Mouse (Mus musculus) intestine, embryonic 16.5 days (tissue): ENCODE measurements around the gene Ugcg. TPM values are rescaled to one million over a fixed set of nuclear protein-coding genes. Genes with fewer than 3 reads are reported as not detected.
A peak's percentile ranks its signal among the peaks of the same experiment; 100 is the strongest.

Source experiments
- ATAC-seq: fragments of 200-750 bp; cut with Nextera tagmentation; 2 replicates; pipeline ENCODE4 v1.8.0; 2017; ENCODE audit warnings: moderate TSS enrichment, moderate library complexity
- H3K27ac ChIP-seq: fragments of 300-500 bp; sonication (generic); 2 replicates; pipeline ENCODE4 v1.5.1; 2014; ENCODE audit warnings: mild to moderate bottlenecking, low read length
- H3K27me3 ChIP-seq: fragments of 300-500 bp; sonication (generic); replicated peaks from 2 replicates; pipeline ENCODE4 v1.6.1; 2014; ENCODE audit warnings: low read length, control low read depth, mixed read lengths; ENCODE audit not compliant: control insufficient read depth, insufficient read depth
- H3K36me3 ChIP-seq: fragments of 300-500 bp; sonication (generic); 2 replicates; pipeline ENCODE4 v1.6.1; 2014; ENCODE audit warnings: low read length, control low read depth; ENCODE audit not compliant: control insufficient read depth, insufficient read depth
- H3K4me1 ChIP-seq: fragments of 300-500 bp; sonication (generic); 2 replicates; pipeline ENCODE4 v1.6.1; 2014; ENCODE audit warnings: low read length, control low read depth, mixed read lengths; ENCODE audit not compliant: control insufficient read depth, insufficient read depth
- H3K4me2 ChIP-seq: fragments of 300-500 bp; sonication (generic); 2 replicates; pipeline ENCODE4 v1.6.1; 2014; ENCODE audit warnings: low read depth, low read length, control low read depth
- H3K4me3 ChIP-seq: fragments of 300-500 bp; sonication (generic); 2 replicates; pipeline ENCODE4 v1.5.1; 2014; ENCODE audit warnings: mild to moderate bottlenecking, low read length
- H3K9ac ChIP-seq: fragments of 300-500 bp; sonication (generic); 2 replicates; pipeline ENCODE4 v1.6.1; 2014; ENCODE audit warnings: low read depth, low read length
- H3K9me3 ChIP-seq: fragments of 300-500 bp; sonication (generic); 2 replicates; pipeline ENCODE4 v1.6.1; 2016; ENCODE audit warnings: low read length, control low read depth; ENCODE audit not compliant: control insufficient read depth
- WGBS: fragments of 180-500 bp; shearing (Covaris S2); extraction: QIAGEN DNeasy Blood & Tissue Kit; methylation state at CpG from one replicate; pipeline ENCODE4 v1.1.7; 2014; 5-methylcytosine and 5-hydroxymethylcytosine counted together
- polyA plus RNA-seq: library from polyadenylated mRNA; unstranded; fragments of >200 nt; fragmentation: Nextera tagmentation; extraction: Ambion mirVana; gene quantifications from 2 replicates; pipeline ENCODE4 v1.2.1, GENCODE M21; 2015

Ugcg gene
- polyA plus RNA-seq = 6.9 and 7.8 TPM in 2 replicates

- under 1% methylated on average over 61 of the region's 99 CpGs for WGBS
- Histone ChIP-seq H3K9ac (peak within 1 kb of the TSS; percentile 99), H3K4me3 (peak within 1 kb of the TSS; percentile 95), H3K9me3 (no peaks in the 10 kb centered on the region), H3K4me2 (peak within 1 kb of the TSS; percentile 82), H3K36me3 (no peaks in the 10 kb centered on the region), H3K27me3 (no peaks in the 10 kb centered on the region), H3K27ac (peak within 1 kb of the TSS; percentile 93), H3K4me1 (peaks cover 3% of the 10 kb centered on the region)
- peak; percentile 91 for ATAC-seq
Measured at GRCm38 (mm10) chr4:59188802-59189545, at the start of gene Ugcg. Gene Ugcg, plus strand, starts transcription at chr4:59189257.

GRCm38 (mm10) chr4:59149043-59149442 is 40.0 kb upstream of the Ugcg start:
- 0 out of 2 replicates have a peak, but pooled peaks have one; percentile 36 for ATAC-seq
- Histone ChIP-seq H3K36me3 (no peaks in the 10 kb centered on the region), H3K4me3 (no peak overlapping the region), H3K9ac (no peak overlapping the region), H3K9me3 (no peaks in the 10 kb centered on the region), H3K27me3 (no peaks in the 10 kb centered on the region), H3K4me1 (no peaks in the 10 kb centered on the region), H3K4me2 (no peak overlapping the region), H3K27ac (peak overlapping the region; percentile 37; the same call in 1 of the 2 replicates)
- 55% methylated on average over 5 of the region's 5 CpGs for WGBS

- H3K27me3 ChIP-seq = no peaks in the 10 kb centered on the region
- no peak for ATAC-seq
- H3K27ac ChIP-seq = no peak overlapping the region
- H3K9ac ChIP-seq = no peak overlapping the region
- no peaks in the 10 kb centered on the region for H3K36me3 ChIP-seq
- H3K9me3 ChIP-seq = no peaks in the 10 kb centered on the region
- WGBS = 55% methylated on average over 5 of the region's 5 CpGs
- no peak overlapping the region for H3K4me2 ChIP-seq
- no peak overlapping the region for H3K4me3 ChIP-seq
- no peaks in the 10 kb centered on the region for H3K4me1 ChIP-seq
Measured at GRCm38 (mm10) chr4:59150907-59151306, 38.1 kb upstream of the Ugcg start.

GRCm38 (mm10) chr4:59151953-59152352 is 37.1 kb upstream of the Ugcg start:
- H3K4me2 ChIP-seq = no peak overlapping the region
- H3K27ac ChIP-seq = no peak overlapping the region
- no peak for ATAC-seq
- H3K9ac ChIP-seq = no peak overlapping the region
- no peaks in the 10 kb centered on the region for H3K9me3 ChIP-seq
- no peaks in the 10 kb centered on the region for H3K36me3 ChIP-seq
- 54% methylated on average over 1 of the region's 1 CpGs for WGBS
- H3K27me3 ChIP-seq = no peaks in the 10 kb centered on the region
- no peaks in the 10 kb centered on the region for H3K4me1 ChIP-seq
- no peak overlapping the region for H3K4me3 ChIP-seq

DNA sequence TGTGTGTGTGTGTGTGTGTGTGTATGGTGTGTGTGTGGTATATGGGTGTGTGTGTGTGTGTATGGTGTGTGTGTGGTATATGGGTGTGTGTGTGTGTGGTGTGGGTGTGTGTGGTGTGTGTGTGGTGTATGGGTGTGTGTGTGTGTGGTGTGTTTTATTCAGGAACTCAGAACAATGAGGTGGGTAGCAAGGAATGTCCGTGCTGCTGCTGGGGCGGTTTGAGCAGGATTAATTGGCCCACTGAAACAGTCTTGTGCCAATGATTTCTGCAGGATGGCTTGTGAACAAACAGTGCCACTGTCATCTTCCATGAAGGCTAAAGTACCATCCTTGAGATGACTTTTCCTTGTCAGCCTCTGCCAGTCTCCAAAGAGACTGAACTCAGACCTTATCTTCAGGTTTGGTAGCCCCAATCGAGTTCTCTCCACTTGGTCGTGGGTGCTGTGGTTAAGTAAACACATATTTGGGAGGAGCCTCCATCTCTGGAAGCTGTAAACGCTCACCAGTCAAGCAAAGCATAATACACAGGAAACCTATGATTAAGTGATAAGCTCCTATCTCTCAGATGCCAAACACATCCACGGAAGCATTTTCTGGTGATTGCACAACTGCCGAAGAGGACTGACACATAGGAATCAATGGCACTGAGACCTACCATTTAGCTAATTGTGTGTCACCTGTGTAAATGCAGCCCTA is 32.0 kb upstream of the Ugcg start:
- H3K4me1 ChIP-seq = no peaks in the 10 kb centered on the region
- no peaks in the 10 kb centered on the region for H3K36me3 ChIP-seq
- H3K27ac ChIP-seq = no peak overlapping the region
- no peaks in the 10 kb centered on the region for H3K27me3 ChIP-seq
- H3K4me2 ChIP-seq = no peak overlapping the region
- 0 out of 2 replicates have a peak, but pooled peaks have one; percentile 33 for ATAC-seq
- H3K9ac ChIP-seq = no peak overlapping the region
- H3K9me3 ChIP-seq = no peaks in the 10 kb centered on the region
- no peak overlapping the region for H3K4me3 ChIP-seq
- 31% methylated on average over 7 of the region's 7 CpGs for WGBS

- Histone ChIP-seq H3K9ac (no peak overlapping the region), H3K4me3 (no peak overlapping the region), H3K4me1 (no peaks in the 10 kb centered on the region), H3K27ac (no peak overlapping the region), H3K36me3 (no peaks in the 10 kb centered on the region), H3K27me3 (no peaks in the 10 kb centered on the region), H3K4me2 (no peak overlapping the region), H3K9me3 (no peaks in the 10 kb centered on the region)
- no peak for ATAC-seq
- 70% methylated on average over 2 of the region's 2 CpGs for WGBS
Measured at GRCm38 (mm10) chr4:59157654-59158053, 31.4 kb upstream of the Ugcg start.

GRCm38 (mm10) chr4:59160289-59160688 is 28.8 kb upstream of the Ugcg start:
- Histone ChIP-seq H3K4me3 (no peak overlapping the region), H3K4me1 (no peaks in the 10 kb centered on the region), H3K4me2 (no peak overlapping the region), H3K27me3 (no peaks in the 10 kb centered on the region), H3K27ac (no peak overlapping the region), H3K9ac (no peak overlapping the region), H3K36me3 (no peaks in the 10 kb centered on the region), H3K9me3 (no peaks in the 10 kb centered on the region)
- no peak for ATAC-seq
- 81% methylated on average over 5 of the region's 5 CpGs for whole genome bisulfite sequencing

DNA sequence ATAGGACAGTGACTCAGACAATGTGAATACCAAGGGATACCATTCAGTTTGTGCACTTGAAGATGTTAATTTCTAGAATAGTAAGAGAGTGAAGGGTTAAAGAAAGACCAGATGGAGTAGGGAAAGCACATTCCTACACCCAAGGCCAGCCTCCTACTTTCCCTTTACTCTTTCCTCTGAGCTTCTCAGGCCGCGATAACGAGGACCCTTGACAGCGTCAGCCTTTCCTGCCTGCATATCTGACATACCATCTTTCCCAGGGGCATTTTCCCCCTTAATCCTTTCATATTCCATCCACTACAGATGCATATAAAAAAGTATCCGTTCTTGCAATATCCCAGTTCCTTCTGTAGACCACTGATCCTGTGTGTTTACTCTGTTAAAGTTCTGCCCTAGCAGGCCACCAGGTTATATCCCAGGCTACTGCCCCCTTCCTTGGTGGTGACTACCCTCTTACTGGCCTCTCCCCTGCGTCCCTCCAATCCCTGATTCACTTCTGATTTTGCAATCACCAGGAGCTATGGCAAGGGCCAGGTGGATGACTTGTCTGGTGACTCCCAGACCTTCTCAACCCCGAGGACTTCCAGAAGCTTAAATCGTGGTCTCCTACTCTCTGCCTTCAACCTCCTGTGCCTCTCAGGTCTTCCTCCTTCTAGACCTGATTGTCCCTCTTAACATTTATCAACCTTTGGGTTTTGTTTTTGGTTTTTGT is 27.9 kb upstream of the Ugcg start:
- Histone ChIP-seq H3K27ac (no peak overlapping the region), H3K4me3 (no peak overlapping the region), H3K4me2 (no peak overlapping the region), H3K4me1 (no peaks in the 10 kb centered on the region), H3K36me3 (no peaks in the 10 kb centered on the region), H3K9me3 (no peaks in the 10 kb centered on the region), H3K27me3 (no peaks in the 10 kb centered on the region), H3K9ac (no peak overlapping the region)
- WGBS = 54% methylated on average over 8 of the region's 8 CpGs
- ATAC-seq = no peak

DNA sequence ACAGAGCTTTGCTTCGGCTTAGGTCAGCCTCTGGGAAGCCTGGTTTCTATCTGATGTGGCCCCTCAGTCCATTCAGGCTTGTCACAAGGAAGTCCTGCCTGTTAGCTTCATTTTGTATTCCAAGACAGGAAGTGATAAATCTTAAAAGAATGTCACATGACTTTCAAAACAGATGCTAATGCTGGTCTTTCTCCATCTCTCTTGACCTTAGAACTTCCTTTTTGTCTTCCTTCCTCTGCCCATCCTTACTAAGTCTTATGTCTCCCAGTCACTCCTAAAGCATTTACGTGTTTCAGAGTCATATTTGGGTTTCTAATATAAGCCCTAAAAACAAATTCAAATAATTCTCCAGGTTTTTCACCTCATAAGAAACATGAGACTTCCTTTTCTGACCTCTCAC is 25.0 kb upstream of the Ugcg start:
- no peak overlapping the region for H3K9ac ChIP-seq
- ATAC-seq = no peak
- 61% methylated on average over 2 of the region's 2 CpGs for WGBS
- no peak overlapping the region for H3K4me3 ChIP-seq
- H3K9me3 ChIP-seq = no peaks in the 10 kb centered on the region
- H3K36me3 ChIP-seq = no peaks in the 10 kb centered on the region
- no peaks in the 10 kb centered on the region for H3K27me3 ChIP-seq
- no peaks in the 10 kb centered on the region for H3K4me1 ChIP-seq
- no peak overlapping the region for H3K27ac ChIP-seq
- H3K4me2 ChIP-seq = no peak overlapping the region
